Mouse (Mus musculus): Measurements from ENCODE around the gene Ap2a1. TPM values are rescaled to one million over a fixed set of nuclear protein-coding genes. Genes with fewer than 3 reads are reported as not detected.
A peak's percentile ranks its signal among the peaks of the same experiment; 100 is the strongest.

The Ap2a1 gene
- polyA plus RNA-seq, 1 experiment from 2014 or later, result 70.1 TPM

GRCm38 (mm10) chr7:44854356-44855031 is 74.8 kb downstream of the Ap2a1 start:
- Histone ChIP-seq H3K27me3 (ENCODE audit: control insufficient read depth, insufficient read depth, low read length) (no peaks in the 10 kb centered on the region), H3K4me2 (ENCODE audit: low read depth, low read length) (peak overlapping the region; percentile 87), H3K9me3 (replicated peaks; ENCODE audit: control insufficient read depth, low read length) (no peaks in the 10 kb centered on the region), H3K27ac (replicated peaks; ENCODE audit: low read depth, low read length) (peak overlapping the region; percentile 81), H3K36me3 (replicated peaks; ENCODE audit: control insufficient read depth, insufficient read depth, low read depth, low read length) (no peaks in the 10 kb centered on the region; the same call in 1 of the 2 replicates), H3K4me1 (ENCODE audit: control insufficient read depth, insufficient read depth, low read length) (peaks cover 8% of the 10 kb centered on the region), H3K9ac (replicated peaks; ENCODE audit: low read length) (peak overlapping the region; percentile 70), H3K4me3 (ENCODE audit: low read depth, low read length) (peak overlapping the region; percentile 47)
- DNase-seq (ENCODE audit: low spot score), result peak; percentile 83
- ATAC-seq (replicated peaks; ENCODE audit: insufficient number of reproducible peaks, low FRiP score, low TSS enrichment, low read depth), result peak; percentile 42
- under 1% methylated on average over 45 of the region's 45 CpGs for WGBS

GRCm38 (mm10) chr7:44853596-44854355 is 75.5 kb downstream of the Ap2a1 start:
- DNase-seq (ENCODE audit: low spot score) (no peak), ATAC-seq (replicated peaks; ENCODE audit: insufficient number of reproducible peaks, low FRiP score, low TSS enrichment, low read depth) (no peak)
- Histone ChIP-seq H3K27ac (replicated peaks; ENCODE audit: low read depth, low read length) (peak overlapping the region; percentile 81), H3K36me3 (replicated peaks; ENCODE audit: control insufficient read depth, insufficient read depth, low read depth, low read length) (no peaks in the 10 kb centered on the region; the same call in 1 of the 2 replicates), H3K27me3 (ENCODE audit: control insufficient read depth, insufficient read depth, low read length) (no peaks in the 10 kb centered on the region), H3K4me1 (ENCODE audit: control insufficient read depth, insufficient read depth, low read length) (peaks cover 8% of the 10 kb centered on the region), H3K9ac (replicated peaks; ENCODE audit: low read length) (peak overlapping the region; percentile 70), H3K4me3 (ENCODE audit: low read depth, low read length) (peak overlapping the region; percentile 47), H3K9me3 (replicated peaks; ENCODE audit: control insufficient read depth, low read length) (no peaks in the 10 kb centered on the region), H3K4me2 (ENCODE audit: low read depth, low read length) (peak overlapping the region; percentile 87)
- WGBS, result 34% methylated on average over 26 of the region's 26 CpGs

GRCm38 (mm10) chr7:44853065-44853464 is 76.2 kb downstream of the Ap2a1 start:
- peaks cover 8% of the 10 kb centered on the region for H3K4me1 ChIP-seq (ENCODE audit: control insufficient read depth, insufficient read depth, low read length)
- no peaks in the 10 kb centered on the region; the same call in 1 of the 2 replicates for H3K36me3 ChIP-seq (replicated peaks; ENCODE audit: control insufficient read depth, insufficient read depth, low read depth, low read length)
- no peak overlapping the region for H3K27ac ChIP-seq (replicated peaks; ENCODE audit: low read depth, low read length)
- H3K9me3 ChIP-seq (replicated peaks; ENCODE audit: control insufficient read depth, low read length), result no peaks in the 10 kb centered on the region
- ATAC-seq (replicated peaks; ENCODE audit: insufficient number of reproducible peaks, low FRiP score, low TSS enrichment, low read depth) (no peak), DNase-seq (ENCODE audit: low spot score) (no peak)
- WGBS, result 93% methylated on average over 2 of the region's 2 CpGs
- no peak overlapping the region for H3K4me3 ChIP-seq (ENCODE audit: low read depth, low read length)
- H3K4me2 ChIP-seq (ENCODE audit: low read depth, low read length), result no peak overlapping the region
- H3K9ac ChIP-seq (replicated peaks; ENCODE audit: low read length), result no peak overlapping the region
- H3K27me3 ChIP-seq (ENCODE audit: control insufficient read depth, insufficient read depth, low read length), result no peaks in the 10 kb centered on the region

GRCm38 (mm10) chr7:44852259-44853027 is 76.9 kb downstream of the Ap2a1 start:
- Histone ChIP-seq H3K27me3 (ENCODE audit: control insufficient read depth, insufficient read depth, low read length) (no peaks in the 10 kb centered on the region), H3K4me3 (ENCODE audit: low read depth, low read length) (no peak overlapping the region), H3K27ac (replicated peaks; ENCODE audit: low read depth, low read length) (no peak overlapping the region), H3K4me2 (ENCODE audit: low read depth, low read length) (no peak overlapping the region; the same call in 1 of the 2 replicates), H3K9ac (replicated peaks; ENCODE audit: low read length) (no peak overlapping the region; the same call in 1 of the 2 replicates), H3K4me1 (ENCODE audit: control insufficient read depth, insufficient read depth, low read length) (peaks cover 12% of the 10 kb centered on the region), H3K36me3 (replicated peaks; ENCODE audit: control insufficient read depth, insufficient read depth, low read depth, low read length) (no peaks in the 10 kb centered on the region; the same call in 1 of the 2 replicates), H3K9me3 (replicated peaks; ENCODE audit: control insufficient read depth, low read length) (no peaks in the 10 kb centered on the region)
- 92% methylated on average over 29 of the region's 36 CpGs for WGBS
- no peak for ATAC-seq (replicated peaks; ENCODE audit: insufficient number of reproducible peaks, low FRiP score, low TSS enrichment, low read depth)
- no peak for DNase-seq (ENCODE audit: low spot score)

- DNase-seq (ENCODE audit: low spot score), result no peak
- Histone ChIP-seq H3K4me1 (ENCODE audit: control insufficient read depth, insufficient read depth, low read length) (peaks cover 12% of the 10 kb centered on the region), H3K9ac (replicated peaks; ENCODE audit: low read length) (no peak overlapping the region), H3K9me3 (replicated peaks; ENCODE audit: control insufficient read depth, low read length) (no peaks in the 10 kb centered on the region), H3K4me2 (ENCODE audit: low read depth, low read length) (no peak overlapping the region), H3K36me3 (replicated peaks; ENCODE audit: control insufficient read depth, insufficient read depth, low read depth, low read length) (no peaks in the 10 kb centered on the region; the same call in 1 of the 2 replicates), H3K27me3 (ENCODE audit: control insufficient read depth, insufficient read depth, low read length) (no peaks in the 10 kb centered on the region), H3K27ac (replicated peaks; ENCODE audit: low read depth, low read length) (no peak overlapping the region), H3K4me3 (ENCODE audit: low read depth, low read length) (no peak overlapping the region)
- ATAC-seq (replicated peaks; ENCODE audit: insufficient number of reproducible peaks, low FRiP score, low TSS enrichment, low read depth), result no peak
- 90% methylated on average over 12 of the region's 12 CpGs for WGBS
Measured at GRCm38 (mm10) chr7:44851625-44852234, 77.6 kb downstream of the Ap2a1 start.

GRCm38 (mm10) chr7:44850789-44851624 is 78.3 kb downstream of the Ap2a1 start:
- 80% methylated on average over 8 of the region's 8 CpGs for WGBS
- ATAC-seq (replicated peaks; ENCODE audit: insufficient number of reproducible peaks, low FRiP score, low TSS enrichment, low read depth) (no peak), DNase-seq (ENCODE audit: low spot score) (no peak)
- H3K36me3 ChIP-seq (replicated peaks; ENCODE audit: control insufficient read depth, insufficient read depth, low read depth, low read length), result no peaks in the 10 kb centered on the region; the same call in none of the 2 replicates
- H3K27ac ChIP-seq (replicated peaks; ENCODE audit: low read depth, low read length), result peak overlapping the region; percentile 88
- H3K4me3 ChIP-seq (ENCODE audit: low read depth, low read length), result peak overlapping the region; percentile 69
- H3K4me1 ChIP-seq (ENCODE audit: control insufficient read depth, insufficient read depth, low read length), result peaks cover 12% of the 10 kb centered on the region
- no peaks in the 10 kb centered on the region for H3K27me3 ChIP-seq (ENCODE audit: control insufficient read depth, insufficient read depth, low read length)
- no peaks in the 10 kb centered on the region for H3K9me3 ChIP-seq (replicated peaks; ENCODE audit: control insufficient read depth, low read length)
- peak overlapping the region; percentile 81 for H3K9ac ChIP-seq (replicated peaks; ENCODE audit: low read length)
- H3K4me2 ChIP-seq (ENCODE audit: low read depth, low read length), result peak overlapping the region; percentile 62

Measured in embryonic facial prominence, embryonic 11.5 days (tissue).